Mouse (Mus musculus) gastrocnemius, adult 18-20 months (tissue): ENCODE results near the gene Cpvl. TPM values are rescaled to one million over a fixed set of nuclear protein-coding genes. Genes with fewer than 3 reads are reported as not detected.

Experiments
- DNase-seq: peaks from one replicate; pipeline ENCODE4 v3.0.0; 2021; ENCODE audit warnings: low spot score
- total RNA-seq, 2 experiments: library from RNA; stranded (reverse); gene quantifications; 2 replicates each; pipeline ENCODE4 v1.2.3; 2021

Cpvl gene
- total RNA-seq, 2 experiments from 2014 or later: not detected

DNA sequence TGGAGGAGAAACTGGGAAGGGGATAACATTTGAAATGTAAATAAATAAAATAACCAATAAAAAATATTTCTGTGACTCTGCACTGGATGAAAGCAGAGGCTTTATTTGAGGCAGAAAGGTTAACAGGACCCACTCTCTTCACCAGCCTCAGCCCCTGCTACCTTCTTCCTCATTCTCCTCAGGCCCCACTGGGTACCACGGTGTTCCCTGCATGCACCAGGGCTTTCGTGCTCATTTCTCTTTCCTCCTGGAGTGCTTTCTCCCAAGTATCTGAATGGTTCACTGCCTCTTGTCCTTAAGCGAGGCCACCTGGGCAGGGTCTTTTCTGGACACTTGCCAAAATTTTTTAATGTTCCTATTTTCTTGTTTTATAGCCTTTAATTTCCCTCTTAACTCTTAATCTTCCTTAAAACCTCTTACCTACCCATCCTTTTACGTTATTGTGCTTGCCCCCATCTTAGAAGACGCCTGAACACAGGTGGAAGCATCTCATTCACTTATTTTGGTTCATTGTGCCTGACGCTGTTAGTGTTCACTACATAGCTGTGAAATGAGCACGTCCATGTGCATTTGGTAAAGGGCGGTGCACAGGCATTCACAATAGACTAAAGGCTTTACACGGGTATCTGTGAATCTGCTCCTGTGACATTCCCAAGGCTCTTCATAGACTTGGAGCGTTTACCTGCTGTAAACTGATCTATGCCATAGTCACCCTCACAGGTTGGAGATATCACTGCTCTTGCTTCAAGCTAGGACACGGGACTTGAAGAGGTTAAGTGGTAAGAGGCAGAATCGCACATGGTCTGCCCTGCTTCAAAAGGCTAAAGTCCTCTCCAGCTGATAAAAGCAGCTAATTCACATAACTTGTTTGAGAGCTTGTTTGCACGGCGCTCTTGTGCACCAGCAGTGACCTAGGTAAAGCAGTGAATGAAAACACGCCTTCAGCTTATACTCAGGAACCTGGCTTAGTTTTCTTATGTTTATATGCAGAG is 41.0 kb downstream of the Cpvl start:
- no peak for DNase-seq

DNA sequence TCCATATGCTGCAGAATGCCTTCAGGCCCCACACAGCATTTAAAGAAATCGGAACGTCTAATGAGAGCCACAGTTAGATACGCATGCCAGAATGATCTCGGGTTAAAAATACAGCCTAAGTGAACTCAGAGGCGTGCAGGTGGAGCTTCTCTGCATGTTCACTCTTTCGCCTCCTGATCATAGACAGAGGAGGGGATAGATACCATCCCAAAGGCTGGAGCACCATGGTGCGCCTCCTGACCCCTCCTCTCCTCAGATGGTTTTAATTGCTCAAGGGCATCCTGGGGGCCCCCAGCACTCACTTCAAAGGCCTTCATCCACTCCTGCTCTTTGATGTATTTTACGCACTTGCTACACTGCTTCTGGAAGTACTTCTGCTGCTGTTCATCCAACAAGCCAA is 46.9 kb downstream of the Cpvl start:
- no peak for DNase-seq

DNA sequence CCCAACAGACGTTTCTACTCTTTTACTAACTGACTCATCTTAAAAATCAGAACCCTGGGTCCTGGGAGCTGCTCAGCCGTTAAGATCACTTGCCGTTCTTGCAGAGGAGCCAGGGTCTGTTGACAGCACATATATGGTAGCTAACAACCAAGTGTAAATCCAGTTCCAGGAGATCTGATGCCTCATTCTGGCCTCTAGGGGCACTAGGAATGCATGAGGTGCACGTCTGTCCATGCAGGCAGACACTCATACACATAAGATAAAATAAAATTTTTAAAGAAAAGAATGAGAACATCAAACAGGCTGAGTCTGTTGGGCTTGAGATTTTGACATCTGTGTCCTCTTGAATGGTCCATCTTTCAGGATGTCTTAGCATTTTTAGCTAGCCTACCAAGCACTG is 48.6 kb downstream of the Cpvl start:
- DNase-seq: no peak

DNA sequence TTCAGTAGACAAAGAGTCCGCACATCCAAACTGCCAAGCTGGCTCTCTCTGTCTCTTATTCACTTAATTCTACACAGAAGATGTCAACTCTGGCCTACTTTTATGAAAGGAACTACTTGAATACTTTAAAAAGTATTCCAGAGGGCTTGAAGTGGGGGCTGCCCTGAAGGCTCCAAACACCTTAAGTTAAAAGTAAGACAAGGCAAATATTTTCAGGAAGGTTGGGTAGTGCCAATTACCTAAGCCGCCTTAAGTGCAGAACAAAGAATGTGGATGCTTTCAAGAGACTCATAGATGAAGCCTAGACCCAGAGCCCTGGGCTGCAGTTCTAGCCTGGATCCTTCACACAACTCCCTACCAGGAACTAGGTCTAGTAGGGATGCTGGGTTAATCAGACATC is 52.3 kb downstream of the Cpvl start:
- DNase-seq: no peak

DNA sequence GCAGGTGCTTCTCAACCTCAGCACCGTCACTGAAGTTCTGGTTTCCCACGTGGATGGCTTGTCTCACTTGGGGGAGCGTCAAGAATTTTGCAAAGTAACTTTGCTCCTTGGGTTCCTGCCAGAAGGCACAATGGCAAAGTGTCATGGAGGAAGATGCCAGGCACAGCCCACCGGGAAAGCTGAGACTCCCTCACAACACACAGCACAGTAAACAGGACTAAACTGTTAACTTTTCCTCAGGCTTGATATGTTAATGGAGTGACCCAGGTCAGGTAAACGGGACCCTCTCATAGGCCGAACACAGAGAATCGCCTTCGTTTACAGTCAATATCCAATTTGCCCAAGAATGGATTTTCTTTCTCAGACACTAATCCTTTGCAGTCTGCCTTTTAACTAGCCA is 53.3 kb downstream of the Cpvl start:
- DNase-seq: no peak

DNA sequence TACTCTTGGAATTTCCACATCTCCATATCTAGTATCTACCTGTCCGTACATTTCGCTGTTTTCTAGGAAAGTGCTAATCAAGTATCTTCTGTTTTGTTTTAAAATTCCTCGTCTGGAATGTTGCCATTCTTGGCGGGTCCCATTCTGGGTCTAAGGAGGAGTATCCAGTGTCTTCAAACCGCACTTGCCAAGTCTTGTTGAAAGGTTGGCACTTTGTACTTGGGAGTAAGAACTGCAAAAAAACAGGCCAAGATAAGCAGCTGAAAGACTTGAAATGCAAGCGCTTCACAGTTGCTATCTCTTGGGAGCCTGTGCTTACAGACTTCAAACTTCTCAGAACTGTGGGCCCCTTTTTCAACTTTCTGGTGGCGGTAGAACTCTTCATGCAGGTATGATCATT is 58.4 kb downstream of the Cpvl start:
- DNase-seq: no peak

DNA sequence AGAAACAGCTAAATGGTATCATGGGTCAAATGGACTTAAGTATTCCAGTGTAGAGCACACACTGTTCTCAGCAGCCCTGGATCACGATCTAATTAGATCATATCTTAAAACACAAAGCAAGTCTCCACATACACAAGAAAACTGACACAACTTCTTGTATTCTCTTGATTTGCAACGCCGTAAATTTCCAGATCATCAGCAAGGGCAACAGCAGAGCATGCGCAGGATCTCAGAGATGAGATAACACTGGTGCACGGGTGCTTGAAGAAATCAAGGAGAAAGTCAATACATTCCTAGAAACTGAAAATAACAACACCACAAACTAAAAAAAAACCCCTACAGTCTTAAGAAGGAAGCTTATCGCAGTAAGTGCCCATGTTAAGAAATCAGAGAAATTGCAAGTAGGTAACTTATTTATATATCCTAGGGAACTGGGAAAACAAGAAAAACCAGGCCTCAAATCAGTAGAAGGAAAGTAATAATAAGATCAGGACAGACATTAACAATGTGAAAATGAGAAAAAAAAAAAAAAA is 61.4 kb downstream of the Cpvl start:
- DNase-seq: no peak

DNA sequence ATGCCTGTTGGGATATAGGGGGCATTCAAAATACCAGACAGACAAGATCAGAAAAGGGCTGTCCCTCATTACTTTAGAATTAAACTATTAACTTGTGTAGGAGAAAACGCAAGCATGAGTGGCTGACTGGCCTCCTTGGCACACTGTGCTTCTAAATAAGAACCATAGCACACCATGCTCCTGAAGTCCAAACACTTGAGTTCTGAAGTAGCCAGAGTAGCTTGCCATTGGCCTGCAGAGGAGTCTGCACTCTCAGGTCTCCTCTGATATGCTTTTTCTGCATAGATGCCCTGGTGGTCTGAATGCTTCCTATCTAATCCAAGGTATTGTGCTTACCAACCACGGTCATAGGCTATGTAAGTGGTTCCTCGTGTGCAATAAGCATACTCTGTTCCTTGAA is 63.1 kb downstream of the Cpvl start:
- no peak for DNase-seq

DNA sequence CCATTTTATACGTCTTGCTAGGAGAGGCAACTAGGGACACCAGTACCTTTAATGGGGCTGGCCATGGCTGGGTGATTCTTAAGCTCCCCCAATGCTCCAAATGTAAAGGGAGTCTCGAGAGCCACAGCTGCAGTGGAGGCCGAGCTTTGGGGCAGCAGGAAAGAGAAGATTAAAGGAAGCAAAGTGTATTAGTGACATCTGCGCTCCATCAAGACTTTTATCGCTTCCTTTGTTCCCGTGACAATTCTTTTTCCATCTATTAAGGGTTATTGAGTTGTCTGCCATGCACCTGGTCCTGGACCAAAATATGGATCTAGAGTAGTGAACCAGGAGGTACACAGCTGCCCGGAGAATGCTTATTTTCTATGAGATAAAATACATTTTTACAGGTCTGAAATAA is 65.3 kb downstream of the Cpvl start:
- DNase-seq: no peak

DNA sequence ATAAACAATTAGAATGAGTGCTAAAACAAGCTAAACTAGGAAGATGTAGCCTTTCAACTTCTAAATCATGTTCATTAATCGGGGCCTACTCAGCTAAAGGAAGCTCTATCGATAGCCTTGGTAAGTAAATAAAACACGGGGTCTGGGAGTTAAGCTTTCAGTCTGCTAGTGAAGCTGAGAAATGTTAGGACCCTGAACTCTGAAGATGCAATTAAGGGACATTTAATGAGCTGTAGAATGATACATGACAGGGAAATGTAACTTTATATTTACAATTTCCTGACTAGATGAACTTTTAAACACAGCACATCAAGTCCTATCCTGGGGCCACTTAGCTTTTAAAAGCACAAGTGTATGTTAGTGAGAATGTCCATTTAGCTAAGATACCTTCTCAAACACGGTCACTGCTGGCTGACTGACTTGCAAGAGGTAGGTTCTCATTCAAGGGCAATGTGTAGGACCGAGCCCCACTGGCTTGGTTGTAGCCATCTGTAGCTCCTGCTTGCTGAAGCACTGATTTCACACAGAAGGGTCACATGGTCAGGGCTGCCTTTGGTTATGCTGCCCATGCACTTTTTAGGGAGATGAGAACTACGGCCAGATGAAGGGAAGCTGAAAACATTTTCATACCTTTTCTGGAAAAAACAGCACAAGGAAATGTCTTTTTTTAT is 66.2 kb downstream of the Cpvl start:
- DNase-seq: no peak

DNA sequence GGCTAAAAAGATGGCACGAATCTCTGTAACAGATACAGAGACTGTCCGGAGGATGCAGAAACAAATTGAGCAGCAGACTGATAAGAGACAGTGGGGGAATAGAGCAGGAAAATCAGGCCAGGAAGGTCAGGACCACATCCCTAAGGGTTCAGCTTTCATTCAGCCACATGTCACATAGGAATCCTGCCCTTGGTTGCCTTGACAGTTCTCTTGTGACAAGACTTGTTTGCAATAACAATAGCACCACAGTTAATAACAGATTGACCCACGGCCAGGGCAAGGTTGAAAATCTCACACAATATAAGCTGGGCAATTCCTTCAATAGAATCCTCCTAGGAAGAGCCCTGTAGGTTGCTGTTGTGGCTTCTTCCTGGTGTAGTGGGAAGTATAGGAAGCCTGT is 68.5 kb downstream of the Cpvl start:
- DNase-seq: no peak

DNA sequence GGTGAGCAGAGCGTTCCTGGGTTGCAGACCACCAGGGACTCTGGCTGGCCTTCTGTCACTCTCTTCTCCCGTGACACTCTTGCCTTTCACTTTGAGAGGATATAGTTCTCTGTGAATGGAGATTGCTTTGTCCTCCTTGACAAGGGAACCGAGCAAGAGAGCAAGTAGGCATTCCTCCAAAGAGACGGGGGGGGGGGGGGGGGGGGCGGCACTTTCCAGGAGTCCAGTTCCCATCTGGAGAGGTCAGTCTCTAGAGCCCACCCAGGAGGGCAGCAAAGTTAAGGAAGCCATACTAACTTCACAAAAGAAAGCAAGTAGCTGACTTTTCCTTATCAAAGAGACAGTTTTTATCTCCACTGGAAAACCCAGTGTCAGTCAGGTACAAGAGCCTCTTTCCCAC is 69.0 kb downstream of the Cpvl start:
- DNase-seq: no peak

DNA sequence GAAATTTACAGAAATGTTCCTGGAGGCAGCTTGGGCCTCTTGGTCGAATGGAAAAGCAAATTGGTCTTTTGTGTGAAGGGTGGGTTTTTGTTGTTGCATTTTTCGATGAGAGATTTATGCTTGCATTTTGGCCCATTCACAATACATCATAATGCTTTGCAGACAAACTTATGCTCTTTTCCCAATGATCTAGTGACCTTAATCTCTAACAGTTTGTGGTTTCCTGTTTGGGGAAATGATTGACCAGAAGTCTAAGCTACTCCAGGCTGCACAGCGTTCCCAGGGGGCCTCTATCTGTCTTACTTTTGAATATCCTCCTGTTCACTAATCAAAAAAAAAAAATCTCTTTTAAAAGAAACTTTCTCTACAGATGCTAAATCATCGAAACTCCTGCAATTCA is 71.6 kb downstream of the Cpvl start:
- peak; percentile 14 for DNase-seq

DNA sequence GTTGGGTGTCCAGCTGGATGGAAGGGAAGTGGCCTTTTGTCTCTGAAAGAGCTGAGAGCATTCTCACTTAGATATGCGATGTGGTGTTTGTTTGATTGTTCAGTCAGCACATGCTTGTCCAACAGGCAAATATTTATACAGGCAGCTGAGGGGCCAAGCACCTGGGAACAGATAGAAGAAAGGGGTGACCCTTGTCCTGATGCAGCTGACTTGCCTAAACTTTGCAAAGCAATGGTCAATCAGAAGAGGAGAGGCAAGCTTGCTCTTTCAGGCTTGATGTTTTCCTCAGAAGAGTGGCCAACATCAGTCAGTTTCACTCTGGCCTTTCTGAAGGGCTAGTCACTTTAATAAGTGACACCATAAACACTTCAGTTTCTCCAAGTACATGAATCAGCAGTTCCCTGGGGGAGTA is 72.4 kb downstream of the Cpvl start:
- no peak for DNase-seq

DNA sequence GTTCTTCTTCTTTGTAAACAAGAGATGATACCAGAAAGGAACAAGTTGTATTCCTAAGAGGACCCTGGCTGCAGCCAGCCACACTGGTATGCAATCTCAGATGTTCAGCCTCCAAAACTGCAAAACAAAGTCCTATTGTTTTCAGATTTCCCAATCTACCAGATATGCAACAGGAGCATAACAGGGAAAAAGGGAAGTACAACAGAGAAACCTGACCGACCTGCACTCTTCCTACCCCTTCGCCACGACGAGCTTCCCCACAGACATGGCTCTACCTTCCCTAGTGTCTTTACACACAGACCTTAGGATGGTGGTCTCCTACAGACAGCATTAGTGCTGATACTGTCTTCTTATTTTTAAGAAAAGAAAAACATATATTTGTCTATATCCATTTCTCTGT is 72.9 kb downstream of the Cpvl start:
- DNase-seq: no peak

DNA sequence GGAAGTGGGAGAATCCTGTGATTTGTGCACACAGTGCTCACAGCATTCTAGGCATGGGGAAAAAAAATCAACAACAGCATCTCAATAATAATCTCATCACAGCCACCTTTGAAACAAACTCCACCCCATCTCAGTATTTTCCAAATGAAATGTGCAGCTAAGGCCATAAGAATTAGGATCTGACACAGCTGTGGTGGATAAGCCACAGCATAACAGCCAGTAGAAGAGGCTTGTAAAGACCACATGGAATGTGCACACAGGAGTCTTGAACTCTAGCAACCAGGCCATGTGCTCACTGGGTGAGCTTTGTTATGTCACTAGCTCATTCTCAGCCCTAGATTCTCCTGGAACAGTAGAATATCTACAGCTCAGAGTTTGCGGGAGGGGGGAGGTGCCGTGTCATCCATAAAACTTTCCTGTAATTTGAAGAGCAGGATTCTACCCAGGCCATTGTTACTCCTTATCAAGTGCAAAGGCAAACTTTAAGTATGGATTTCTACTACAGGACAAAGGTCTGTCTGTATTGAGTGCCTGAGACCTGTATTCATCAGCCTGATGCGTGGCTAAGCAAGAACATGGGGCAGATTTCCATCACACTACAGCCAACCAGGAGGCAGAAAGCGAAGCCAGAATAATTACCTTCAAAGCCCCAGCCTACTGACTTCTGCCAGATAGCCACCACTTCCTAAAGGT is 73.6 kb downstream of the Cpvl start:
- DNase-seq: no peak

DNA sequence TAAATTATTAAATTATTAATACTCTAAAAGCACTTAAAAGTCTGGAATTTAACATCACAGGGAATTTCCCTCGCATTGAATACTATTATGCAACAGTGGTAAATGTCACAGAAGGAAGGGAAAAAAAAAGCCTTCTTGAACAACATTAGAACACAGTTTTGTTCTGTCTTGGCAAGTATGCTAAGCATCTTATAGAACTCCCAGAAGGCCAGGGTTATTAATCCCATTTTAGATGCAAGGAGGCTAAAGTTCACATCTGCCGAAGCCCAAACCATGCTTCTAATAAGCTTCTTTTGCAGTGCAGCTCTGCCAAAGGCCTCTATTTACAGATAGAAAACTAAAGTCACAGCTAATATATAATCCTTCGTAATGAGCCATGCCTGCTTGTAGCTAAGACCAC is 74.3 kb downstream of the Cpvl start:
- DNase-seq: no peak

DNA sequence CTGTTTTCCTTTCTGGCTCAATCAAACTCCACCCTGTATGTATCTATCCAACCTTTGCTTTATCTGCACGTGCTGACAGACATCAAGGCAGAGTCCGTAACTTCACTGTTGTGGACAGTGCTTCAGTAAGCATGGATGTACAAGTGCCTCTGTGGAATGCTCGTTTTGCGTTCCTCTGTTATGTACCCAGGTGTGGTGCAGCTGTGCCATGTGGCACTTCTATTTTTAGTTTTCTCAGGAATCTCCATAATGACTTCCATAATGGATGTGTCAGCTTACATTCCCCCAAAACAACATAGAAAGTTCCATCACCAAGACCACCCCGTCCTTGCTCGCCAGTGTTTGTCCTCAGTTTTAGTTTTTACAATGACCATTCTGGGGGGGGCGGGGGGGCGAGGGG is 76.7 kb downstream of the Cpvl start:
- DNase-seq: no peak

DNA sequence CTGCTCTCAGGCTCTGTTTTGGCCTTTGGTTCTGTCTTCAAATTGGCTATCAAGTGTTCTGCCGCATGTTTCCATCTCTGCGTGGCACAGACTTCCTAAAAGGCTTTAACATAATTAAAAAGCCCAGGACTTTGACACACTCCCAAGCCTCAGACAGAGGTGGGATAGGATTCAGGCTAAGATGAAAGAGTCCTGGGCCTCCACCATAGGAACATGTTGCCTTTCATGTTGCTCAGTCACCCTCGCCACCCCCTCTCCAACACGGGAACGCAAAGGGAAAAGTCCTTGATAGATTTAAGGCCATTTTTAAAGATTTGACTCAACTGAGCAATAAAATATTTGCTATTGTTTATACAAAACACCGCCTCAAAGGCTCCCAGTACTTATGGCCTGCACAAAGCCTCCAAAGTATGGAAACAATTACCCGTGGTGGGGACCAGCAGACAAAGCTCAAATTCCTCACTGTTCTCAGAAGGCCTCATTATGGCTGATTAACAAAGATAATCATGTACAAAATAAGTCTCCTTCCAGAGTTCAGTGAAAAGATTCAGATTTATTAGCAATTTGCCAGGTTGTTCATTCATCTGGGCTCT is 80.5 kb downstream of the Cpvl start:
- no peak for DNase-seq

DNA sequence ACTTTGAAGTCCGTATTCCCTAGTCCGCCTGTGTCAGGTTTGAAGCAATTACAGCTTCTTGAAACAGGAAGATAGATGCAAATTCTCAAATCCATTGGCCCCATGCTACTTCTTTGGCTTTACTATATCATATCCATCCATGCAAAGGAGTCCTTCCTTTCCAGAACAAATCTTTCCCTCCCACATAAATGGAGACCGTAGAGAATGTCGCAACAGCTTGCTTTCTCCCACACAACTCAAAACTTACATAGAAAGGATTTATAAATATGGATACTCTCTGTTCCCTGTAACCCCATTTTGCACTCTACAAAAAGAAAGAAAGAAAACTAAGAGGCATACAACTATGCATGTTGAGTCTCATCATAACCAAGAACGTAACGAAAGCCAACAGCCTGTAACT is 81.3 kb downstream of the Cpvl start:
- no peak for DNase-seq

DNA sequence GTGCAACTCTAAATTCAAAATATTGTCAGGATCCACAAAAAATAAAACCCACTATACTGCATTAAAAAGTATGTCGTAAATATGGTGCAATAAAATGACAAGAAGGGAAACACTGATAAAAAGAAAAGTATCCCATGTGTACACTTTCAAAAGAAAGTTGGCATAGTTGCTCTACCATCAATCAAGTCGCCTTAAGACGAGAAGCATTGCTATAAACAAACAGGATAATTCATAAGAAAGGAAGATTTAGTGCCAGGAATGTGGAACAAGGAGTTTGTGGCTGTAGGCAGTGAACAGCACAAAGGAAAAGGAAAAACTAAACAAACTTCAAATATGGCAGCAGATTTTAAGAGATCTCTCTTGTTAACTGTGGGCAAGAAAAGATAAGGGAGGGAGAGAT is 84.7 kb downstream of the Cpvl start:
- no peak for DNase-seq

DNA sequence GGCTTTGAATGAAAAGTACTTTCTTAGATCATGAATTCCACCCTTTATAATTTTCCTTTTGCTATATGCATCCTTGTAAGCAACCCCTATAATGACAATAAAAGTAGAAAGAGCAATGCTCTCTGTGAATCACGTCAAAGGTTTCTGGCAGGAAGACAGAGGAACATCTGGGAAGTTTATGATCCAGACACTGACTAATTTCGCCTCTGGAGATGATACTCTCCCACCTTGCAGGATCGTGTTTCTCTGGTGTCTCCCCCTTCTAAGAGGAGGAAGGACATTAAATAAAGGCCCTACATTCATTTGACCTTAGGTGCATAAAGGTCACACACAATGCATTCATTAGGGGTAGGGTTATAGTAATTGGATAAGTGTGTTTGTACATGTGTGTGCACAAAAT is 87.4 kb downstream of the Cpvl start:
- DNase-seq: no peak
